Mouse (Mus musculus) G1E (cell line): Measurements from ENCODE around the gene Gart.

Experiments used
- CTCF ChIP-seq: IDR thresholded peaks from 2 replicates; pipeline ENCODE4 v1.5.1; 2012; ENCODE audit warnings: low read depth, low read length, inconsistent platforms, mixed read lengths
- GATA1 ChIP-seq: IDR thresholded peaks from 2 replicates; pipeline ENCODE4 v1.6.1; 2012; ENCODE audit warnings: borderline replicate concordance, low read length, inconsistent platforms, mixed read lengths
- TAL1 ChIP-seq: conservative IDR thresholded peaks from 2 replicates; pipeline ENCODE4 v1.6.1; 2012; ENCODE audit warnings: low read depth, low read length, inconsistent platforms, mixed read lengths

DNA sequence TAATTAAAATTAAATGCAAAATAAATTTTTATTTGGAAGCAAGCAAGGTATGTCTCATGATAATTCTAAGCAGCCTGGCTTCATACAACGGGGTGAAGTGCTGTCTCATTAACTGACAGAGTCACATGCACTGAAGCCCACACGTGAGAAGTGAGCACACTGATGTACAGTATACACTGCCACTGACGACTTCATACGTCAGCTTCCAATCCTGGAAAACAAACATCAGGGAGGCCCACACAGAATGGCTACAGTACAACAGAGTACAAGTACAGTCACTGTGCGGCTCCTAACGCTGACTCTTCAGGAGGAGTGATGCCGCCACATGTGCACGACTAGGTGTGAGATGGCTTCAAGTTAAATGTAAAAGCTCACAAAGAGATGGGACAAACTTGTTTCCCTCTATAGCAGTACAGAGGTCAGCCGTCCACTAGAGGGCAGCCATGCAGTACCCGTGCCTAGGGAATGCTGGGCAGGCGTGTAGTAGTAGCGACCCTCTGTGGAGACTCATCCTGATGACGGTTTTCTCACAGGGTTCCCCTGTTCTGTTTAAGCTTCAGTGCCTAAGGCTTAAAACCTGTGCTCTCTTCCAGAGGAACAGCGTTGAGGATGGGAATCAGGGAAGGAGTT, 47.8 kb upstream of the Gart start:
- TF ChIP-seq CTCF: peak; percentile 74
- no peak for TF ChIP-seq GATA1
- TF ChIP-seq TAL1: no peak
